Mouse (Mus musculus): ENCODE data around the gene Raf1.

DNA sequence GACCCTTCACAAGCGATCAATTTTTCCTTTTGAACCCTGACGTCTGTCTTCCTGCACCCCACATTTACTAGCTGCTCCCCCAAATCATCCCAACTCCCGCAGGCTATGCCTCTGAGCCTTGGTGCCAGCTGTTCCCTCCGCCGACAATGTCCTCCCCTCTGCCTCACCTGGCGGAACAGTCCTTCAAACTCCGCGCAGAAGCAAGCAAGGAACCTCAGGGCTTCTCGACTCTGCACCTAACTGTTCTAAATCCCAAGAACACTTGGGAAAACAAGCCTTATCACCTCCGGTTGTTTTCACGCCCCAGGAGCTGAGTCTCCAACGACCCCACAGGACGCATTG, 1.3 kb downstream of the Raf1 start:
- TF ChIP-seq UBTF (IDR thresholded peaks at IDR 0.05; ENCODE audit: borderline replicate concordance, insufficient read depth, low read depth, low read length) (no peak), POLR2A (IDR thresholded peaks at IDR 0.05; ENCODE audit: control insufficient read depth in 1 of 2, insufficient read depth in 1 of 2, low read depth in 1 of 2, low read length in 2 of 2, poor library complexity in 1 of 2) (no peak), GATA1 (IDR thresholded peaks at IDR 0.05; ENCODE audit: low read depth, low read length) (no peak), BHLHE40 (IDR thresholded peaks at IDR 0.05; ENCODE audit: borderline replicate concordance, low read depth, low read length) (no peak), MAFK (IDR thresholded peaks at IDR 0.05; ENCODE audit: borderline replicate concordance, low read depth, low read length) (no peak), TCF12 (IDR thresholded peaks at IDR 0.05; ENCODE audit: low read depth, low read length) (no peak), EP300 (IDR thresholded peaks at IDR 0.05; ENCODE audit: low read depth in 1 of 2, low read length in 2 of 2) (no peak), GABPA (IDR thresholded peaks at IDR 0.05; ENCODE audit: low read depth, low read length) (no peak), ETS1 (IDR thresholded peaks at IDR 0.05; ENCODE audit: low read depth, low read length) (no peak), ZKSCAN1 (IDR thresholded peaks at IDR 0.05; ENCODE audit: low read depth, low read length) (no peak), USF2 (IDR thresholded peaks at IDR 0.05; ENCODE audit: borderline replicate concordance in 1 of 2, insufficient read depth in 1 of 2, low read depth in 1 of 2, low read length in 2 of 2) (no peak)

Data from MEL (cell line).